Mouse (Mus musculus) CD4-positive helper T cell, adult 2 months (primary cell): ENCODE results near the gene Axl.

Source experiments
- DNase-seq: peaks from one replicate; pipeline ENCODE4 v3.0.0-alpha.2; 2012; ENCODE audit warnings: low read depth, missing footprints, low spot score

The Axl gene

GRCm38 (mm10) chr7:25788220-25789128, at the start of gene Axl:
Gene Axl (minus strand): TSS chr7:25788705.
- DNase-seq: no peak

GRCm38 (mm10) chr7:25835188-25835891, 46.8 kb upstream of the Axl start:
- peak; percentile 87 for DNase-seq

- DNase-seq: no peak
Measured at GRCm38 (mm10) chr7:25831557-25832530, 43.3 kb upstream of the Axl start.

- DNase-seq: no peak
Measured at GRCm38 (mm10) chr7:25830251-25830650, 41.7 kb upstream of the Axl start.

GRCm38 (mm10) chr7:25827199-25827598, 38.7 kb upstream of the Axl start:
- DNase-seq: peak; percentile 72

GRCm38 (mm10) chr7:25826029-25826428, 37.5 kb upstream of the Axl start:
- peak; percentile 62 for DNase-seq

GRCm38 (mm10) chr7:25825043-25825442, 36.5 kb upstream of the Axl start:
- DNase-seq: no peak

GRCm38 (mm10) chr7:25816241-25816919, 27.9 kb upstream of the Axl start, which contains the start of gene Cyp2s1:
Gene Cyp2s1 (minus strand): TSS chr7:25816913.
- DNase-seq: peak; percentile 70

GRCm38 (mm10) chr7:25815571-25815970, 27.1 kb upstream of the Axl start:
- DNase-seq: no peak

GRCm38 (mm10) chr7:25814711-25815110, 26.2 kb upstream of the Axl start:
- DNase-seq: no peak

GRCm38 (mm10) chr7:25812195-25812594, 23.7 kb upstream of the Axl start:
- no peak for DNase-seq

GRCm38 (mm10) chr7:25811716-25812115, 23.2 kb upstream of the Axl start:
- no peak for DNase-seq

GRCm38 (mm10) chr7:25805631-25806343, 17.3 kb upstream of the Axl start:
- DNase-seq: peak; percentile 73

- DNase-seq: no peak
Measured at GRCm38 (mm10) chr7:25804792-25805191, 16.3 kb upstream of the Axl start.

GRCm38 (mm10) chr7:25803460-25803859, 15.0 kb upstream of the Axl start:
- no peak for DNase-seq

GRCm38 (mm10) chr7:25802241-25803125, 14.0 kb upstream of the Axl start:
- DNase-seq: no peak

- DNase-seq: no peak
Measured at GRCm38 (mm10) chr7:25801031-25801430, 12.5 kb upstream of the Axl start.

- DNase-seq: no peak
Measured at GRCm38 (mm10) chr7:25799369-25799768, 10.9 kb upstream of the Axl start.

- no peak for DNase-seq
Measured at GRCm38 (mm10) chr7:25798540-25798939, 10.0 kb upstream of the Axl start.
